In genomic region chr4:115848083-115848482, GRCm38 (mm10) we compare ENCODE assay signal across 12 mouse cellular contexts. TPM values are rescaled to one million over a fixed set of nuclear protein-coding genes. Genes with fewer than 3 reads are reported as not detected.
DNase-seq lines count a peak whose midpoint lies in the region; ATAC-seq and TF ChIP-seq lines count a peak whose summit lies in the region.
"Had no signal": no experiment of that assay in that cellular context is flagged by ENCODE, and none has a peak within 500 bp of the region (broad histone marks: within the 10 kb centered on the region; RNA-seq: fewer than 3 reads in every experiment).

No protein-coding gene starts in this region.

- H3K4me3 ChIP-seq in lung, postnatal 0 days (ENCODE audit: low read depth, low read length), result no peak overlapping the region
- no peak overlapping the region for H3K4me3 ChIP-seq in brown adipose tissue, adult 24 weeks (ENCODE audit: insufficient read depth, low read depth, low read length)
- 0 out of 2 replicates have a peak overlapping the region, but pooled peaks have one; percentile 10 for H3K4me3 ChIP-seq in liver, embryonic 13.5 days (replicated peaks)
- H3K4me3 ChIP-seq: embryonic facial prominence, embryonic 10.5 days; forebrain, embryonic 12.5 days; limb, embryonic 12.5 days had no signal

- 88% methylated on average over 1 of the region's 1 CpGs for WGBS in lung, postnatal 0 days
- WGBS in liver, embryonic 13.5 days (ENCODE audit: insufficient replicate concordance), result 10% methylated on average over 1 of the region's 1 CpGs

- H3K27ac ChIP-seq in lung, postnatal 0 days (ENCODE audit: low read length), result peak overlapping the region; percentile 27; the same call in 1 of the 2 replicates
- peak overlapping the region; percentile 70; the same call in 1 of the 2 replicates for H3K27ac ChIP-seq in brown adipose tissue, adult 24 weeks (replicated peaks; ENCODE audit: low read depth, low read length)
- H3K27ac ChIP-seq in liver, embryonic 13.5 days, result peak overlapping the region; percentile 97
- H3K27ac ChIP-seq: embryonic facial prominence, embryonic 10.5 days; forebrain, embryonic 12.5 days; limb, embryonic 12.5 days had no signal

- TF ChIP-seq EP300 in lung, postnatal 0 days (IDR thresholded peaks at IDR 0.05), result no peak

- DNase-seq in lung, postnatal 0 days (ENCODE audit: low spot score), result no peak
- no peak for DNase-seq in lung, adult 18-20 months
- peak; percentile 18 for DNase-seq in liver, embryonic 13.5 days
- DNase-seq in splenic B cell, adult 2 months (ENCODE audit: low read depth, low spot score), result peak; percentile 8
- no peak for DNase-seq in neural tube, embryonic 10.5 days (ENCODE audit: extremely low spot score, low spot score)
- no peak for DNase-seq in adipocyte (ENCODE audit: low spot score)
- DNase-seq: adrenal gland, postnatal 36 days; gastrocnemius, postnatal 14 days had no signal

- no peak overlapping the region for H3K9ac ChIP-seq in lung, postnatal 0 days (replicated peaks; ENCODE audit: low read depth)
- peak overlapping the region; percentile 73 for H3K9ac ChIP-seq in liver, embryonic 13.5 days
- H3K9ac ChIP-seq: forebrain, embryonic 12.5 days; limb, embryonic 12.5 days had no signal

- peaks cover 15% of the 10 kb centered on the region; the same call in 1 of the 2 replicates for H3K36me3 ChIP-seq in lung, postnatal 0 days (ENCODE audit: insufficient read depth, low read length)
- peaks cover 62% of the 10 kb centered on the region for H3K36me3 ChIP-seq in liver, embryonic 13.5 days
- no peaks in the 10 kb centered on the region for H3K36me3 ChIP-seq in splenic B cell, adult 2 months (ENCODE audit: control insufficient read depth, insufficient read depth, low read length, poor library complexity, severe bottlenecking)

- ATAC-seq in lung, postnatal 0 days, result no peak
- 0 out of 2 replicates have a peak, but pooled peaks have one; percentile 6 for ATAC-seq in liver, embryonic 13.5 days (ENCODE audit: low read depth)

- no peak for TF ChIP-seq CTCF in lung, postnatal 0 days (IDR thresholded peaks at IDR 0.05)

- no peaks in the 10 kb centered on the region for H3K9me3 ChIP-seq in lung, postnatal 0 days (ENCODE audit: low read length)
- no peaks in the 10 kb centered on the region for H3K9me3 ChIP-seq in liver, embryonic 13.5 days (replicated peaks)
- H3K9me3 ChIP-seq: embryonic facial prominence, embryonic 10.5 days; forebrain, embryonic 12.5 days; limb, embryonic 12.5 days had no signal

- no peaks in the 10 kb centered on the region for H3K4me1 ChIP-seq in lung, postnatal 0 days (ENCODE audit: insufficient read depth, low read depth, low read length)
- H3K4me1 ChIP-seq in brown adipose tissue, adult 24 weeks (ENCODE audit: control insufficient read depth, insufficient read depth, insufficient read length, low read length), result peaks cover 29% of the 10 kb centered on the region
- H3K4me1 ChIP-seq in liver, embryonic 13.5 days (replicated peaks), result peaks cover 94% of the 10 kb centered on the region

- no peaks in the 10 kb centered on the region for H3K27me3 ChIP-seq in lung, postnatal 0 days (replicated peaks; ENCODE audit: insufficient read depth, low read length)
- H3K27me3 ChIP-seq in liver, embryonic 13.5 days, result no peaks in the 10 kb centered on the region
- no peaks in the 10 kb centered on the region for H3K27me3 ChIP-seq in splenic B cell, adult 2 months (ENCODE audit: control insufficient read depth, insufficient read depth, low read length, poor library complexity, severe bottlenecking)
- H3K27me3 ChIP-seq: forebrain, embryonic 12.5 days; limb, embryonic 12.5 days had no signal

- no peak overlapping the region for H3K4me2 ChIP-seq in lung, postnatal 0 days (replicated peaks; ENCODE audit: low read depth, low read length)
- H3K4me2 ChIP-seq in liver, embryonic 13.5 days, result peak overlapping the region; percentile 68
- H3K4me2 ChIP-seq: forebrain, embryonic 12.5 days; limb, embryonic 12.5 days had no signal

RNA-seq across cellular contexts. Expression of gene Mknk1, which starts 9.1 kb away (rescaled TPM):
- polyA plus RNA-seq in lung, postnatal 0 days (2015; fragmentation: Nextera tagmentation; extraction: Ambion mirVana), result 26.9 and 30.6 TPM in 2 replicates
- 13.8 and 14.1 TPM in 2 replicates for polyA plus RNA-seq in brown adipose tissue, adult 24 weeks (2012; ENCODE audit: insufficient read depth, insufficient read length, missing spikeins)
- polyA plus RNA-seq in liver, embryonic 13.5 days (2015; fragmentation: Nextera tagmentation; extraction: Ambion mirVana), result 32.1 and 40.2 TPM in 2 replicates

RNA-seq across cellular contexts. Expression of gene Mob3c, which starts 20.2 kb away (rescaled TPM):
- 14.8 and 16.3 TPM in 2 replicates for polyA plus RNA-seq in lung, postnatal 0 days (2015; fragmentation: Nextera tagmentation; extraction: Ambion mirVana)
- 3.8 and 5.9 TPM in 2 replicates for polyA plus RNA-seq in brown adipose tissue, adult 24 weeks (2012; ENCODE audit: insufficient read depth, insufficient read length, missing spikeins)
- polyA plus RNA-seq in liver, embryonic 13.5 days (2015; fragmentation: Nextera tagmentation; extraction: Ambion mirVana), result 6.7 TPM in 2 replicates

RNA-seq across cellular contexts. Expression of gene Kncn, which starts 36.1 kb away (rescaled TPM):
- not detected in 2 replicates for polyA plus RNA-seq in lung, postnatal 0 days (2015; fragmentation: Nextera tagmentation; extraction: Ambion mirVana)
- polyA plus RNA-seq in brown adipose tissue, adult 24 weeks (2012; ENCODE audit: insufficient read depth, insufficient read length, missing spikeins), result not detected in 2 replicates
- polyA plus RNA-seq in liver, embryonic 13.5 days (2015; fragmentation: Nextera tagmentation; extraction: Ambion mirVana), result not detected in 2 replicates
- polyA plus RNA-seq: embryonic facial prominence, embryonic 10.5 days; forebrain, embryonic 12.5 days; limb, embryonic 12.5 days had no signal

RNA-seq across cellular contexts. Expression of gene 6430628N08Rik, which starts 42.4 kb away (rescaled TPM):
- polyA plus RNA-seq in lung, postnatal 0 days (2015; fragmentation: Nextera tagmentation; extraction: Ambion mirVana), result not detected in 2 replicates
- polyA plus RNA-seq in brown adipose tissue, adult 24 weeks (2012; ENCODE audit: insufficient read depth, insufficient read length, missing spikeins), result not detected in 2 replicates
- polyA plus RNA-seq in liver, embryonic 13.5 days (2015; fragmentation: Nextera tagmentation; extraction: Ambion mirVana), result not detected in 2 replicates
- polyA plus RNA-seq: forebrain, embryonic 12.5 days had no signal

Comparison
In these comparisons a context has a peak if more than half of its experiments do, and no peak if none do; other contexts are left out.
1. DNase-seq: peak in liver, embryonic 13.5 days (single experiment) and splenic B cell, adult 2 months (single experiment); none in lung, postnatal 0 days (single experiment), lung, adult 18-20 months (0 of 2), neural tube, embryonic 10.5 days (single experiment) and adipocyte (single experiment).
2. H3K27ac ChIP-seq: peak in every context shown above with its lines; median percentile 97 in liver, embryonic 13.5 days; 70 in brown adipose tissue, adult 24 weeks; 27 in lung, postnatal 0 days.